ENCODE assay signal across 10 mouse cellular contexts in genomic region chr8:13529891-13530316, GRCm38 (mm10). TPM values are rescaled to one million over a fixed set of nuclear protein-coding genes. Genes with fewer than 3 reads are reported as not detected.
DNase-seq lines count a peak whose midpoint lies in the region; ATAC-seq and TF ChIP-seq lines count a peak whose summit lies in the region.
"Had no signal": no experiment of that assay in that cellular context is flagged by ENCODE, and none has a peak within 500 bp of the region (broad histone marks: within the 10 kb centered on the region; RNA-seq: fewer than 3 reads in every experiment).

No protein-coding gene starts in this region.

- no peak overlapping the region for H3K4me3 ChIP-seq in heart, postnatal 0 days (ENCODE audit: low read depth, low read length)
- H3K4me3 ChIP-seq in midbrain, embryonic 16.5 days (ENCODE audit: low read depth, low read length): no peak overlapping the region
- H3K4me3 ChIP-seq: erythroblast, embryonic 14.5 days; myocyte had no signal

- H3K36me3 ChIP-seq in heart, postnatal 0 days (replicated peaks; ENCODE audit: control insufficient read depth, insufficient read depth, low read length): no peaks in the 10 kb centered on the region
- H3K36me3 ChIP-seq in midbrain, embryonic 16.5 days (ENCODE audit: control insufficient read depth, insufficient read depth, low read length): no peaks in the 10 kb centered on the region

- peaks cover 37% of the 10 kb centered on the region for H3K4me1 ChIP-seq in heart, postnatal 0 days (ENCODE audit: control insufficient read depth, insufficient read depth)
- no peaks in the 10 kb centered on the region; the same call in 1 of the 2 replicates for H3K4me1 ChIP-seq in midbrain, embryonic 16.5 days (ENCODE audit: control insufficient read depth, insufficient read depth, low read length)

- 12% methylated on average over 7 of the region's 7 CpGs for WGBS in heart, postnatal 0 days
- 64% methylated on average over 7 of the region's 7 CpGs for WGBS in midbrain, embryonic 16.5 days

- H3K4me2 ChIP-seq in heart, postnatal 0 days (ENCODE audit: low read depth, low read length): no peak overlapping the region
- no peak overlapping the region for H3K4me2 ChIP-seq in midbrain, embryonic 16.5 days (ENCODE audit: low read length)

- peaks cover 7% of the 10 kb centered on the region for H3K9me3 ChIP-seq in heart, postnatal 0 days (replicated peaks; ENCODE audit: control insufficient read depth, low read length)
- H3K9me3 ChIP-seq in midbrain, embryonic 16.5 days (replicated peaks; ENCODE audit: control insufficient read depth, low read length, poor library complexity, severe bottlenecking): no peaks in the 10 kb centered on the region

- no peak for TF ChIP-seq CTCF in heart, postnatal 0 days (IDR thresholded peaks at IDR 0.05; ENCODE audit: low read depth)

- peak; percentile 68 for DNase-seq in layer of hippocampus, adult 11-12 months (ENCODE audit: low spot score)
- no peak for DNase-seq in layer of hippocampus, adult 9-10 months (ENCODE audit: low spot score)
- DNase-seq in fibroblast of lung, adult 2 months (ENCODE audit: low read depth): peak; percentile 85
- peak; percentile 78 for DNase-seq in heart, postnatal 0 days (ENCODE audit: low spot score)
- DNase-seq in layer of hippocampus, postnatal 10 days (ENCODE audit: low spot score in 2 of 2): peak; percentile 75 to 81
- DNase-seq in urinary bladder, postnatal 25 days (ENCODE audit: low spot score): peak; percentile 60
- DNase-seq in embryo, embryonic 9.5 days (ENCODE audit: extremely low spot score): no peak

- ATAC-seq in heart, postnatal 0 days (ENCODE audit: insufficient read depth, low read depth): peak; percentile 82
- ATAC-seq in midbrain, embryonic 16.5 days: peak; percentile 75

- H3K27me3 ChIP-seq in heart, postnatal 0 days (ENCODE audit: control insufficient read depth, insufficient read depth, low read length): no peaks in the 10 kb centered on the region
- H3K27me3 ChIP-seq in midbrain, embryonic 16.5 days (ENCODE audit: control insufficient read depth, insufficient read depth, low read depth, low read length): no peaks in the 10 kb centered on the region

- H3K27ac ChIP-seq in heart, postnatal 0 days (ENCODE audit: low read depth): peak overlapping the region; percentile 77
- no peak overlapping the region for H3K27ac ChIP-seq in midbrain, embryonic 16.5 days (ENCODE audit: low read length)

- H3K9ac ChIP-seq in heart, postnatal 0 days (replicated peaks; ENCODE audit: low read depth, low read length): 0 out of 2 replicates have a peak overlapping the region, but pooled peaks have one; percentile 34
- no peak overlapping the region for H3K9ac ChIP-seq in midbrain, embryonic 16.5 days (ENCODE audit: low read depth, low read length)

- TF ChIP-seq EP300 in heart, postnatal 0 days (IDR thresholded peaks at IDR 0.05; ENCODE audit: low read depth): 0 out of 2 replicates have a peak, but pooled peaks have one; percentile 38

RNA-seq across cellular contexts. Expression of gene 1700029H14Rik, which starts 32.4 kb away (rescaled TPM):
- not detected in 2 replicates for total RNA-seq in heart, postnatal 0 days (2014; rRNA removed; ENCODE audit: low replicate concordance)
- not detected in 2 replicates for polyA plus RNA-seq in heart, postnatal 0 days (2015; fragmentation: Nextera tagmentation; extraction: Ambion mirVana)
- total RNA-seq in layer of hippocampus, postnatal 10 days (2021): not detected
- not detected in 2 replicates for polyA plus RNA-seq in midbrain, embryonic 16.5 days (2015; fragmentation: Nextera tagmentation; extraction: Ambion mirVana)
- polyA plus RNA-seq: erythroblast, embryonic 14.5 days; myocyte had no signal

RNA-seq across cellular contexts. Expression of gene Gas6, which starts 35.6 kb away (rescaled TPM):
- 275 and 304 TPM in 2 replicates for total RNA-seq in heart, postnatal 0 days (2014; rRNA removed; ENCODE audit: low replicate concordance)
- 175 and 179 TPM in 2 replicates for polyA plus RNA-seq in heart, postnatal 0 days (2015; fragmentation: Nextera tagmentation; extraction: Ambion mirVana)
- total RNA-seq in layer of hippocampus, postnatal 10 days (2021): 100 to 1,000 TPM; 105 to 116 TPM
- polyA plus RNA-seq in midbrain, embryonic 16.5 days (2015; fragmentation: Nextera tagmentation; extraction: Ambion mirVana): 37.7 and 45.7 TPM in 2 replicates

Comparison
In these comparisons a context has a peak if more than half of its experiments do, and no peak if none do; other contexts are left out.
1. DNase-seq: peak in layer of hippocampus, adult 11-12 months (single experiment), fibroblast of lung, adult 2 months (single experiment), heart, postnatal 0 days (single experiment), layer of hippocampus, postnatal 10 days (2 of 2) and urinary bladder, postnatal 25 days (single experiment); none in layer of hippocampus, adult 9-10 months (single experiment) and embryo, embryonic 9.5 days (single experiment).